Mouse (Mus musculus): ENCODE measurements around the gene Tmem94. TPM values are rescaled to one million over a fixed set of nuclear protein-coding genes. Genes with fewer than 3 reads are reported as not detected.

Tmem94 gene
- polyA plus RNA-seq (2017; shearing (Covaris generic)) = 26.2 TPM

DNA sequence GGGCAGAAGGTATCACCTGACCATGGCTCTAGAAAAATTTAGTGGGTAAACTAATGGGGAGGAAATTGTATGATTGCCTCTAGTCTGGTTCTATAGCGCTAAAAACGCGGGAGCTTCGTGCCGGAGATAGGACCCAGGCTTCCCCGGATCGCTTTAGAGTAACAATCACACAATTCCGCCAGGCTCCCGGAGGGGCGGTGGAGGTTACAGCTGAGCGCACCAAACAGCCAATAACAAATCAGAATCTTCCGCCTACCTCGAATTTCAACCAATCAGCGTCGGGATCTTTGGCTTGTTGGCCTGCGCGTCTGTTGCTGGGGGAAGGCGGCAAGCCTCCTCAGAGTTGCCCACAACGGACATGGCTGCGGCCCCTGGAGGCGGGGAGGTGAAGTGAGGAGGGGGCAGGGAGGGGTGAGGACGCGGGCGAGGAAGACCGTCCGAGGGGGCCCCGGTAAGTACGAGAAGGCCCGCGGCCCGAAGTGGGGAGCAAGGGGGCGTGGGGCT is at the start of gene Tmem94:
Tmem94 (plus strand) TSS at position 331 of the 504 bp plus-strand sequence.

DNA sequence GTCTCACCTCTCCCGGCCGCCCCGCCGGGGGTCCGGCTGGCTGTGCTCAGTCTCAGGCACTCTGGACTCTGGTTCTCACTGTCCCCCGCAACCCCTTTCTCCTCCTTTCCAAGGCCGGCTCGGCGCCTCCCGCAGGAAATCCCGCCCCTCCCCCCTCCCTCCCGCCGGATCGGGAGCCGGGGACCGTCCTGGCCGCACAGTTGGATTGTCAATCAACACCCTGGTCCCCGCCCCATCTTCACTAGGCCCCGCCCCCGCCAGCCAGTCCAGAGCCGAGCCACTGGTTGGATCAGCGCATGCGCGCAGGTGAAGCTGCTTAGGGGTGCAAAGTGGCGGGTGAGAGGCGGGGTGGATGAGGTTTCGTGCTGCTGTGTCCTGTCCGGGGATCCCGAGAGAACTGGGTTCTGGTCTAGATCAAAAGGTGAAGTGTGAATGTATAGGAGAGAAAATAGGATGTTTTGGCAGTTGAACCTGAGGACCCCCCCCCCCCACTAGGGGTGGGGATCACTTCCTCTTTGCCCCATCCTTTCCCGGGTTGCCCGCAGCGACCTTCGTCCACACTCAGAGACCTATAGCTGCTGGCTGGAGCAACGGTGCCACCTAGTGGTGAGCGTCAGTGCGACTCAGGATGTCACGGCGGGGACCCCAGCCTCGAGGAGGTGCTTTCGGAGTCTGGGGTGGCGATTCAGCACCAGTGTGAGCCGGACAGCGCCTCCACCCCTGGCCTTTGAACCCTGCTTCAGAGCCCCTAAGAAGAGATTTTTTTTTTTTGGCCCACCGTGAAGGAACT is 48.5 kb downstream of the Tmem94 start, which contains the start of gene Caskin2:
Caskin2 (minus strand) TSS at position 133 of the 790 bp plus-strand sequence.

DNA sequence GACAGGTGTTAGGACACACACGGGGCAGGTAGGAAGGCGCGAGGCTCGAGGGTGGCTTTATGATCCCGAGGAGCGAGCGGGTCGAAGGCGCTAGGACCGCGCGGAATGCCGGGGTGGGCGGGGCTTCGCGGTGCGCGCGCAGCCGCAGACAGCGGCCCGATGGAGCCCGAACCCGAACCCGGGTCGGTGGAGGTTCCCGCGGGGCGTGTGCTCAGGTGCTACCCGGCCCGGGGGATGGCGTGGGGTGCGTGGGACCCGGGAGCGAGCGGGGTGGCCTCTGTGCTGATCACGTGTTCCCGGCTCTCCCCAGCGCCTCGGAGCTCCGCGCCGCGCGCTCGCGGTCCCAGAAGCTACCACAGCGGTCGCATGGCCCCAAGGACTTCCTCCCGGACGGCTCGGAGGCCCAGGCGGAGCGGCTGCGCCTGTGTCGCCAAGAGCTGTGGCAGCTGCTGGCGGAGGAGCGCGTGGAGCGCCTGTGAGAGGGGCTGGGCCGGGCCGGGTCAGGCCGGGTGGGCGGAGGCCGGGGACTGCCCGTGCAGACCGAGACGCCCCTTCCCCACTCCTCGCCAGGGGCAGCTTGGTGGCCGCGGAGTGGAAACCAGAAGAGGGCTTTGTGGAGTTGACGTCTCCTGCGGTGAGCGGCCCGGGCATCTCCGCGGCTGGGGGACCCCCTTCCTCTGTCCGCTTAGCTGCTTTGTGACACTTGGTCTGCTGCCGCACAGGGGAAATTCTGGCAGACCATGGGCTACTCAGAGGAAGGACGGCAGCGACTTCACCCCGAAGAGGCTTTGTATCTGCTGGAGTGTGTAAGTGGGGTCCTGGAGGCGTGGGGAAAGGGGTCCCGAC is 49.6 kb downstream of the Tmem94 start, which contains the start of gene Tsen54:
Tsen54 (plus strand) TSS at position 120 of the 846 bp plus-strand sequence.

DNA sequence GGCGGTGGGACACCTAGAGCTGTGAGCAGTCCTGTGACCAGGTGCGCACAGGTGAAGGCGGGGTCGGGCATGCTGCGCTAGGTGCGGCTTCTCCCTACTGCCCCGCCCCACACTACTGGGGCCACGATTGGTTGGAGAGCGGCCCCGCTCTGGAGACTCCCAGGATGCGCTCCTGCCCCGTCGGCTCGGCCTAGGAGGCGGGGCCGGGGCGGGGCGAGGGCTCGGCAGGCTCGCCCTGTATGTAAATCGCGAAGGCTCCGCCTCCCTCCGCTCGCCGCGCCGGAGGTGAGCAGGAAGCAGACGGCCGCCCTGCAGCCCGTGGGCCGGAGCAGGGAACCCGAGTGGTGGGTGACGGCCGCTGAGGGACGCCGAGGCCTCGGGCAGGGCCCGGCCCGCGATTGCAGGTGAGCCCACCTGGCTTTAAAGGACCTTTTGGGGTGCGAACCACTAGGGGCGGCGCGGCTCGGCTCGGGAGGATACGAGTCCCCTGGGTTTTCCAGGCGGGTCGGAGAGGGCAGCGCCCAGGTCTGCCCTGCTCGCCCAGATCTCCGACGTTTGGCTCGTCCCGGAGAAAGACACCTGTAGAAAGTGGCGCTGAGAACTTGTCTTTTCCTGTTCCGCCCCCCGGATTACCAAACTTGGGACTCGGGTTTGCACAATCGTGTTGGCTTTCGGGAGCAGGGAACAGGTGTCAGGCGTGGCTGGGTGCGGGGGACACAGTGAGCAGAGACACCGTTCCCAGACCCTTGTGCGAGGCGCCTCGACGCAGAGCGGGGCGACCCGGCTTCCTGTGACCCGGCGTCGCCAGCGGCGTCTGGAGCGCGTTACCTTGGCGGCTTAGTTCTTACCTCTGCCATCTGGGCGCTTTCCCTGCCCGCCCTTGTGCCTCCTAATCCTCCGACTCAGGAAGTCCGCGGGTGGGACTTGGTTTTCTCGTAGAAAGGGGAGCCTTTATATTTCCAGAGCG is 58.8 kb downstream of the Tmem94 start, which contains the start of gene Llgl2:
Llgl2 (plus strand) TSS at position 276 of the 967 bp plus-strand sequence.

Other genes with a start within 250 kb of the Tmem94 start
- gene Sumo2, start 229.2 kb upstream of the Tmem94 start, polyA plus RNA-seq (2017; shearing (Covaris generic)) = 758 TPM
- gene Nup85, start 201.0 kb upstream of the Tmem94 start, polyA plus RNA-seq (2017; shearing (Covaris generic)) = 90.4 TPM
- 63.3 TPM for gene Mrps7, start 161.5 kb upstream of the Tmem94 start, polyA plus RNA-seq (2017; shearing (Covaris generic))
- gene Gga3, start 161.4 kb upstream of the Tmem94 start, polyA plus RNA-seq (2017; shearing (Covaris generic)) = 57.3 TPM
- gene Mif4gd, start 152.5 kb upstream of the Tmem94 start, polyA plus RNA-seq (2017; shearing (Covaris generic)) = 174 TPM
- 63.2 TPM for gene Slc25a19, start 137.1 kb upstream of the Tmem94 start, polyA plus RNA-seq (2017; shearing (Covaris generic))
- 198 TPM for gene Grb2, start 56.8 kb upstream of the Tmem94 start, polyA plus RNA-seq (2017; shearing (Covaris generic))
- 1.6 TPM for gene Caskin2, start 48.2 kb downstream of the Tmem94 start, polyA plus RNA-seq (2017; shearing (Covaris generic))
- gene Tsen54, start 49.3 kb downstream of the Tmem94 start, polyA plus RNA-seq (2017; shearing (Covaris generic)) = 38.2 TPM
- 35.4 TPM for gene Llgl2, start 58.6 kb downstream of the Tmem94 start, polyA plus RNA-seq (2017; shearing (Covaris generic))
- 0.04 TPM for gene Myo15b, start 93.0 kb downstream of the Tmem94 start, polyA plus RNA-seq (2017; shearing (Covaris generic))
- 0.44 TPM for gene Smim5, start 134.5 kb downstream of the Tmem94 start, polyA plus RNA-seq (2017; shearing (Covaris generic))
- 1.0 TPM for gene Smim6, start 146.6 kb downstream of the Tmem94 start, polyA plus RNA-seq (2017; shearing (Covaris generic))
- gene Sap30bp, start 167.8 kb downstream of the Tmem94 start, polyA plus RNA-seq (2017; shearing (Covaris generic)) = 39.1 TPM
- 21.0 TPM for gene Recql5, start 168.0 kb downstream of the Tmem94 start, polyA plus RNA-seq (2017; shearing (Covaris generic))
- gene Itgb4, start 209.3 kb downstream of the Tmem94 start, polyA plus RNA-seq (2017; shearing (Covaris generic)) = 0.06 TPM
- gene Galk1, start 247.3 kb downstream of the Tmem94 start, polyA plus RNA-seq (2017; shearing (Covaris generic)) = 42.0 TPM

Measured in CD4-positive, CD25-positive, alpha-beta regulatory T cell (primary cell).